Mouse (Mus musculus): ENCODE data around the gene Elof1. TPM values are rescaled to one million over a fixed set of nuclear protein-coding genes. Genes with fewer than 3 reads are reported as not detected.

Elof1 gene
- total RNA-seq, 1 experiment from 2014 or later: 35.3 TPM

- ATAC-seq (replicated peaks; ENCODE audit: low read depth, poor library complexity, severe bottlenecking): 0 out of 2 replicates have a peak, but pooled peaks have one; percentile 28
Measured at GRCm38 (mm10) chr9:22138480-22138879, 21.5 kb upstream of the Elof1 start.

DNA sequence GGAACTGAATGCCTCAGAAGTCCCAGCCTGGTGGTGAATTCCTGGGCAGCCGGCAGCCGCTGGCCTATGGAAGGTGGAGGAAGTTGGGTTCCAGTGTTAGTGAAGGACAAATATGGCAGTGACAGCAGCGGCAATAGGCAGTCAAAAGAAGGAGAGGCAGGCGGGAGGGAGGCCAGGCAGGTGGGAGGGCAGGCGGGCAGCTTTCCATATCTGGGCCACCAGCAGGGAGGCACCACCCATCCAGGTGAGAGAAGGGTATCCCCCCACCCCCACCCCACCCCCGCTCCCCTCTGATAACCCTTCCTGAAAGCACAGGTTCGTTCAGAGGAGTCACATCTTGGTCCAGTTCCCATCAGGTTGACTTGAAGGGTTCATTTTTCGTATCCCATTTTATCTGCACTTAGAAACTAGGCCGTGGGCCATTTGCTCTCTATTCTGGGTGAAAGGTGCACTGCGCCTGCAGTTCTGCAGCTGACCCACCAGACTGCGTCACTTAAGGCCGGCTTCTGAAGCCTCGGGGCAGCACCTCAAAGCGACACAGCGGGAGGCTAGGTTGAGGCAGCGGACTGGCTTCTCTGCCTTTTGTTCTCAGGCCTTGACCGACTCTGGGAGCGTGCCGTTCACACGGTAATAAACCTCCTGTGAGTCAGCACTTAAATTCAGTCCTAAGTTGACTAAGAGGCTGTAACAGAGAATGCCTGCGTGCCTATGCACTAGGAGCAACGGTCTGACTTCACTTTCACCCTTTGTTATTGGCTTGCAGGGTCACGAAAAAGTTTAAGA is 20.0 kb upstream of the Elof1 start:
- ATAC-seq (replicated peaks; ENCODE audit: low read depth, poor library complexity, severe bottlenecking): no peak

DNA sequence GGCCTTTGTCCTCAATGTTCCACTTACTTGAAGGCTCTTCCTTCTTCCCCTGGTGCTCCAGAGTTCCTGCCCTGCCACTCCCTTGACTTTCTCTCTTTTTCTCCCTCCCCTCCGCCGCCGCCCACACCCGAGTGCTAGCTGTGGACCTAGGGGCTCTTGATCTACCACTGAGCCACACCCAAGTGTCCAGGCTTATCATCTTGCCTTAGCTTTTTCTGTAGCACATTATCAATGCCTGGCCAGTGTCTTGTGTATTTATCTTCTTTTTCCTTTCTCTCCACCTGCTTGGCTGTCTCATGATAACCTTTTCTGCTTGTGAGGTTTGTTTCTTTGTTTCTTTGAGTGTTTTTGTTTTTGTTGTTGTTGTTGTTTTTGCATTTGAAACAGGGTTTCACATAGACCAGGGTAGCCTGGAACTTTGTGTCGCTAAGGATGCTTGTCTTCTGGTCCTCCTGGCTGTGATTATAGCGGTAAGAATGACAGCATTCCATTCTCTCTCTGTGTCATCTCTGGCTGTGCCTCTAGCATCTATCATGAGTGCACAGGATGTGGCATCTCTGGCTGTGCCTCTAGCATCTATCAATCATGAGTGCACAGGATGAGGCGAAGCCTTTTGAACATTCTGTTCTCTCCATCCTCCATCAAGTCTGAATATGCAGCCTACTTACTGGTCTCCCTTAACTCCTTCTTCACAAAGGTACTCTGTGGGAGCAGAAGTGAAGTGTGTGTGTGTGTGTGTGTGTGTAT is 18.8 kb upstream of the Elof1 start, which contains the start of gene Acp5:
Gene Acp5 (minus strand): TSS at position 68 of the 747 bp plus-strand sequence.
- ATAC-seq (replicated peaks; ENCODE audit: low read depth, poor library complexity, severe bottlenecking): no peak; the same call in 1 of the 2 replicates

- ATAC-seq (replicated peaks; ENCODE audit: low read depth, poor library complexity, severe bottlenecking): no peak; the same call in 1 of the 2 replicates
Measured at GRCm38 (mm10) chr9:22134988-22135643, 18.1 kb upstream of the Elof1 start.

DNA sequence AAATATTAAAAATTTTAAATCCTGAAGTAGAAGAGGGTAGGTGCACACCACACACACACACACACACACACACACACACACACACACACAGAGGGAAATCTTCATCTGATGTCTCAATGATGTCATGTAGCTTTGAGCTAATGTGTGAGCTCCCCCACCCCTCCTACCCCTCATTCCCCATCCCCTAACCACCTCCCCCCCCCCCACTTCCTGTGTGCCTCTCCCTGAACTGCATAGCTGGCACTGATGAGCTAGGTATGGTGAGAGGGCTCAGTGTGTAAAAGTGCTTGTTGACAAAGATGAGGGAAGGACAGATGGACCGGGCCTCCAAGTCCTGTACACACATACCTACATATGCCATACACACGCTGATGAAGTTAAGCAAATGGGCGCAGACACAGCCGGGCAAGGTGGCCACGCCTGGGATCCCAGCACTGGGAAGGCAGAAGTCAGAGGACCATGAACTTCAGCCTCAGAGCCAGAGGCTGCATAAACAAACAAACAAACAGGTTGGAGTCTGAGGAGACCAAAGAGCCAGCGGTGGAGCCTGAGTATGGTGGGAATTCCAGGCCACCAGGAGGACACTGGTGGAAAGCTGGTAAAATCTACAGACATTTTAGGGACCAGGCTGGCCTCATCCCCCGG is 17.4 kb upstream of the Elof1 start:
- no peak for ATAC-seq (replicated peaks; ENCODE audit: low read depth, poor library complexity, severe bottlenecking)

GRCm38 (mm10) chr9:22132220-22132619 is 15.2 kb upstream of the Elof1 start:
- ATAC-seq (replicated peaks; ENCODE audit: low read depth, poor library complexity, severe bottlenecking): no peak

DNA sequence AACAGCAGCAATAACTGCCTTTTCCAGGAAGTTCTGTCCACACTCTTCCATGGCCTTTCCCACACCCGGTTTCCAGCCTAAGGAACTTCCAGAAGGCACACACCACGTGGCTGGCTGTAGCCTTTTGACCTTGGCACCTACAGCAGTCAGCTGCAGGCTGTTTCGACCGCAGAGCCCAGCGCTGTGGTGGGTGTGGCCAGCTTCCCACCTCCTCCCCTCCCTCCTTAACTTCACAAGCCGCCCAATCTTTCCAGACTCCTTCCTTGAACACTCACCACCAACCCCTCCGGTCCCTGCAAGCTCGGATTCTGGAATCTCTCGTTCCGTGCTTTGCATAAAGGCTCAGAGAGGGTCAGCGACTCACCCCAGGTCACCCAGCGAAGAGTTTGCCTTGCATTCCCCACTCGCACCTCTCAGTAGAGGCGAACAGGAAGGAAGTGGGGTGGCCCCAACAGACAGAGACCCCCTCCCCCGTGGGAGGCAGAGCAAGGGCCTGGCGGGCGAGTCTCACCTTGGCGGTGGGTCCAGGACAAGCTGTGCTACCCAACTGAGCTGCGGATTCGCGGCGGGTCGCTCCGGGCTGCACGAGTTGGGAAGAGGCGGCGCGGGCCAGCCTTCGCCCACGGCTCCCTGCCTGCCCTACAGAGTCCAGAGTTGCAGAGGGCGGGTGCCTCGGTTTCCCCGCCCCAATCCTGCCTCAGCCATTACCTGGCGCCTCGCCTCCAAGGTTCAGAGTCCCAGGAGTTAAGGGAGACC is 14.4 kb upstream of the Elof1 start:
- ATAC-seq (replicated peaks; ENCODE audit: low read depth, poor library complexity, severe bottlenecking): peak; percentile 69

- ATAC-seq (replicated peaks; ENCODE audit: low read depth, poor library complexity, severe bottlenecking): peak; percentile 58
Measured at GRCm38 (mm10) chr9:22125246-22126027, 8.5 kb upstream of the Elof1 start.

- no peak for ATAC-seq (replicated peaks; ENCODE audit: low read depth, poor library complexity, severe bottlenecking)
Measured at GRCm38 (mm10) chr9:22124169-22124568, 7.2 kb upstream of the Elof1 start.

- no peak for ATAC-seq (replicated peaks; ENCODE audit: low read depth, poor library complexity, severe bottlenecking)
Measured at GRCm38 (mm10) chr9:22123069-22123609, 6.2 kb upstream of the Elof1 start.

DNA sequence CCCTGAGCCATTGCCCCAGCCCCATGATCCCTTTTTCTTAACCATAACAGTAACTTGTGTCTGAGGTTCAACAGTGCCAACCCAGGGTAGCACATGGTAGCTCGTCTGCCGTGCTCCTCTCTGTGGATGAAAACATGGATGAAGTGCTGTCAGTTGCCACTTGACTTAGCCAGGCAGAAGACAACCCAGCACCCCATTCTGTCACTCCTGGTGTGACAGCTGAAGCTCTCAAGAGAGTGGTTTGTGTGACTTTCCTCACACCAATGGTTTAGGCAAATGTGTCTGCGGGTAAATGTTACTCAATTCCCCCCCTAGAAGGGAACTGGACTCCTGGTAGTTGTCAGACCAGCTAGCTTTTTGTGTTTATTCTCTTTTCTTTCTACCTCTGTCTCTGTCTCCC is 5.0 kb upstream of the Elof1 start:
- no peak for ATAC-seq (replicated peaks; ENCODE audit: low read depth, poor library complexity, severe bottlenecking)

DNA sequence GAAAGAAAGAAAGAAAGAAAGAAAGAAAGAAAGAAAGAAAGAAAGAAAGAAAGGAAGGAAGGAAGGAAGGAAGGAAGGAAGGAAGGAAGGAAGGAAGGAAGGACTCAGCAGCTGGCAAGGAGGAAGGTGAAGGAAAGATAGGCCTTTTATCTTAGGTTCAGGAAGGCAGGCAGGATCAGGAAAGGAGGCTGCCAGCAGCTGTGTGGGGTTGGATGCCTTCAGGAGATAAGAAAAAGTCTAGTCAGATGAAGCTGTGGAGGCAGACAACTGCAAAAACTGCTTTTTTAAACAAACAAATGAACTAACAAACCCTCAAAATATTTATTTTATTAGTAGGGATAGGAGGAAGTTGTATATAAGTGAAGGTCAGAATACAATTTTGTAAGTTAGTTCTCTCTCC is 4.6 kb upstream of the Elof1 start:
- no peak for ATAC-seq (replicated peaks; ENCODE audit: low read depth, poor library complexity, severe bottlenecking)

- ATAC-seq (replicated peaks; ENCODE audit: low read depth, poor library complexity, severe bottlenecking): no peak
Measured at GRCm38 (mm10) chr9:22119543-22119942, 2.6 kb upstream of the Elof1 start.

- peak; percentile 40 for ATAC-seq (replicated peaks; ENCODE audit: low read depth, poor library complexity, severe bottlenecking)
Measured at GRCm38 (mm10) chr9:22117754-22118456, 933 bp upstream of the Elof1 start.

DNA sequence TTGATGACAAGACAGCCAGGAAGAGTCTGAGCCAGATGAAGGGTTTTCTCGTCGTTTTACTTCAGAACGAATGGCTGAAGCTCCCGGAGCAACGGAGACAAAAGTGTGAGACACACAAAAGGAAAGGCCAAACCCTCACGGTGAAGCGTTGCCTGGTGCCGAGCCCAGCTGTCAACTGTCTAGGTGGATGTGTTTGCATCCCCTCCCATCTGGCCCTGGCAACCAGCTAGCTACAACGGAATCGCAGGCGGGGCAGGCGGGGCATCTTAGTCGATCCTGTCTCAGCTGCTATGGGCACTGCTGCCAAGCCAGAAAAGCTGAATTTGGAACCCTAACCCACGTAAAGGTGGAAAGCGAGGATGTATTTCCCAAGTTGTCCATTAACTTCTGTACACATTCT is 886 bp downstream of the Elof1 start:
- ATAC-seq (replicated peaks; ENCODE audit: low read depth, poor library complexity, severe bottlenecking): no peak

- ATAC-seq (replicated peaks; ENCODE audit: low read depth, poor library complexity, severe bottlenecking): no peak
Measured at GRCm38 (mm10) chr9:22115635-22116034, 1.3 kb downstream of the Elof1 start.

DNA sequence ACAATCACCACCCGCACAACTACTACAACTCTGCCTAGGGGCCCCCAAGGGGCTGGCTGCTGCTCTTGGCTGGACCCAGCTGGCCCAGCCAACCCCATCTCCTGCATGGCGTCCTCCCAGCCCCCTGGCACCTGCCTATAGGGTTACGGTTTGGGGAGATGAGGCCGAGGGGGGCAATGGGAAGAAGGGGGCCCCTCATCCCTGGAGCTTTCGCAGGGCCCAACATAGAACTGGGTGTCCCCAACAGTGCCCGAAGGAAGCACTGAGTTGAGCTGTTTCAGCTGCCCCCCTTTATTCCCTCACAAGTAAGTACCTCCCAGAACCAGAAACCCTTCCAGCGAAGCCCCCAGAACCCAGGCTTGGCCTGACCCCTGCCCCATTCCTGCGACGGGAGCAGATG is 8.8 kb downstream of the Elof1 start:
- ATAC-seq (replicated peaks; ENCODE audit: low read depth, poor library complexity, severe bottlenecking): no peak

DNA sequence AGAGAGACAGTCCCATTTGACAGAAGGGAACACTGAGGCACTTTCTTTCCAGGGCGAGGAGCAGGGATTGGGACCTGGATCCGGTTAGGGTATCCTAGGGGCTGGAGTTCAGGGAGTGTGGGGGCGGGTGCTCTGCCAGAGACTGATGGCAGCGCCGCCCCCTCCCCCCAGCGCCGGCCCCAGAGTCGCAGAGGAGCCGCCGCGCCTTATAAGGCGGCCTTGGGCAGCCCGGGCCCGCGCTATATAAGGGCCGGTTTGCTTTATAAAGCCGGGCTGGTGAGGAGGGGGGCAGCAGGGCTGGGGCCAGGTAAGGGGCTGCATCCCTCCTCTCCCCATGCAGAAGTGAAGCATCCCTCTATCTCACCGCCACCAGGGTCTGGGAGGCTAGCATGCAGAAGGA is 17.1 kb downstream of the Elof1 start:
- no peak for ATAC-seq (replicated peaks; ENCODE audit: low read depth, poor library complexity, severe bottlenecking)

Measured in common myeloid progenitor, adult 5-6 weeks (primary cell).